Mouse (Mus musculus) spleen, adult 18-20 months (tissue): ENCODE measurements around the gene Gm37419.

Experiments
- DNase-seq, 2 experiments: peaks; one replicate each; pipeline ENCODE4 v3.0.0; 2022; ENCODE audit warnings: mixed read lengths in 2 of 2

Gene Gm37419

GRCm38 (mm10) chr16:23997228-23997627, 8.9 kb downstream of the Gm37419 start:
- DNase-seq, result no peak

DNA sequence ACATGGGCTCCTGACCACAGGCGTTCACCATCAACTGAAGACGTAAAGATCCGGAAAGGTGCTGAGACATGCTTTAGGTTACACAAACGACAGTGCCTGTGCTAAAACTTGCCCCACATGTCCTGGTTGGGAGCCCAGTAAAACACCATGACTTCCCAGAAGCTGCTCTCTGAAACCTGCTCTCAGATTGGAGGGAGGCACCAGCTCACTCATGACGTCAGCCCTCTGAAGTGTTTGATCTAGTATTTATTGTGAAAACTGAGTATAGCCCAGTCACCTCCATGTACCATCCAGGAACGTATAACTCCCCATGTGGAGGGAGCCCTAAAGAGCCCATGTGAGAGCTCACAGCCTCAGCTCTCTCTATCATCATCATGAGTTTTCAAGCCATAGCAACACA, 9.6 kb downstream of the Gm37419 start:
- no peak for DNase-seq

DNA sequence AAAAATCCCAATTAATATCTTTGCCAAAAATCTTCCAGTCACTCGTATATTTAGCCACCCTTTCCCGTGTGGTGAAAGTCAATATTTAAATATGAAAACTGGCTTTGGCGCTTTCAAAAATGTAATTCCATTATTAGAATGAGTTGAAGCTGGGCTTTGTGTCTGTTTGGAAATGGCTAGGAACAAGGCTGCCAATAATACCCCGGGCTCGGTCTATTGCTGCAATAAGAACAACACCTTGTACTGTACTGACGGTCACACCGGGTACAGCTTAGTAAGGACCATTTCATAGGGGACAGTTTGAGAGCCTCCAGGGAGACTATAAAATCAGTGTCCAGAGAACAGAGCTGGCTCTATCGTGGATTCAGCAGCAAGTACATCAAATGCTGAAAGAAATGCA, 17.6 kb downstream of the Gm37419 start:
- DNase-seq, result no peak

- no peak for DNase-seq
Observed at GRCm38 (mm10) chr16:24009891-24010290, 21.6 kb downstream of the Gm37419 start.

- no peak for DNase-seq
Observed at GRCm38 (mm10) chr16:24011306-24011705, 23.0 kb downstream of the Gm37419 start.

DNA sequence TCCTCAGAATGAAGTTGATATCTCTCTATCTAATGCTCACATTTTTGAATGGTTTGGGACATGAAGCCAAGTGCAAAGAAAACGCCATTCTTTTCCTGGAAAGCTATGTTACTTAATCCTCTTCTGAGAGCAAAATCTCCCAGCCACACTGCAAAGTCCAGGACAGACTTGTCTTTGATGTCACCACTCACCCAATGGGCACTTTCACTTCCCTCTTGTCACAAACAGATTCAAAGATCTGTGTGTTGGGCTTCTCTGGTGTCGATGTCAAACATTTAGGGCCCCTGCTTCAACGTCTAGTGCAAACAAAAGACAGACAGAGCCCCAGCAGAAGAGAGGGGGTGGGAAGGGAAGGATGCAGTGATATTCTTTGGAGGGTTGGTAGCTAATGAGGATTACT, 23.8 kb downstream of the Gm37419 start:
- DNase-seq, result peak in 1 of 2 experiments; percentile 16

DNA sequence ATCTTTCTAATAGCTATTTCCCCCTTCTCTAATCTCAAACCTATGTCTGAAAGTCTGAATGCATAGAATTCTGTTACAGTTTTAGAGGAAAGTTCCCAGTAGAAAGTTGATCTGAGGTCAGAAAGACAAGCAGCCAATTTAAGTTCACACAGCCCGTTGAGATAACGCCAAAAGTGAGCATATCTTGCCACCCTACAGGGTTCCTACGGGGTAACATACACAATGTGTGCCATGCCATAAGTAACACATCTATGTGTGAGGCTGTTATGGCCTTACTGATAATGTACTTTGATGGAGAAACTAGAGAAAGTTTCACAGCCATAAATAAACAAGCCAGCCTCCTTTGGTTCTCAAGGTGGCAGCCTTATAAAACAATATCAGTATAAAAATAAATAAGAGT, 26.1 kb downstream of the Gm37419 start:
- no peak for DNase-seq

DNA sequence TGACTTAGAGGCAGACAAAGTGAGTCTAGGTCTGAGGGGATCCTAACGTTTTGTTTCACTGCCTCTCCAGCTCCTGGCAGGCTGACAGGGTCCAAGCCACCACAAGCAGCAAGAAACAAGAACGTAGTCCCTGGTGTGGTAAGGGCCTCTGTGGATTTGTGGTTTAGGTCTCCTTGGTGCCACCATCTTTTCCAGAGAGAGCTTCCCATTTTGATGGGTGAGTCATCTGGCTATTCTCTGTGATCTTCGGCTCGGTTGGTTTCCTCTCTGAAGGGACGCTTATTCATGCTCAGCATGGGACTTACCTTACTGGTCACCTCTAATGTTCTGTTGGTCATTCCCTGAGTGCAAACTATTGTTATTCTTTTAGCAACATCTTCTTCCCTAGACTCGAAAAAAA, 28.0 kb downstream of the Gm37419 start:
- no peak for DNase-seq

DNA sequence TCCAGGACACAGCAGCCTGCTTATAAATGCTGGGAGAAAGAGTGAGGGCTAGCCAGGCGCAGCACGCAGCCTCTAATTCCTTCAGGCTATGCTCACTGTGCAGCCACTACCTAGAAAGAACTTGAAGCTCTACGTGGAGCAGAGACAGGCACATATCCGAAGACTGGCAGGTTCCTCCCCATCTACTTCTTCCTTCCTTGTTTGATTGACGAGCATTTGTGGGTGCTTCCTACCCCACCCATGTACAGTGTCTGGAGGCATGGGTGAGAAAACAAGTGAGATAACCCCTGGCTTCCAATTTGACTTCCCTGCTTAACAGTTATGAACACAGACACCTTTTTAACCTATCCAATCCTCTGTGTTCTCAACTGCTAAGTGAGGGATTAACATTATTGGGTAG, 28.5 kb downstream of the Gm37419 start:
- no peak for DNase-seq

DNA sequence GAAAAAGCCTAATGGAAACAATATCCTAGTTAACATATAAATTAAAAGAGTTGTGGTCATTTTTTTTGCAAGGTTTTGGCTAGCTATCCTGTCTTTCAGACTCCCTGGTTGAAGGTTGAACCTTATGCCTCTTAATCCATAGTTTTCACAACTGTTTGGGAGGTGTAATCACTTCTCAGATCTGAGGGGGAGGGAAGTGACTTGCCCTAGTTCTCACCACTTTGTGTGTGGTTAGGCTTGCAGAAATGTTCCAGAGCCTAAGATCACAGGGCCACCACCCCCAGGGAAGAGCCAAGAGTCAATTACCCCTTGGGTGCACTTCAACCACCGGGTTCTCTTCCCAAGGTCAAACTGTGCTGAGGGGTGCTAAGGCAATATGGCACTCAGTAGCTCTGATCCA, 33.4 kb downstream of the Gm37419 start:
- DNase-seq, result no peak

DNA sequence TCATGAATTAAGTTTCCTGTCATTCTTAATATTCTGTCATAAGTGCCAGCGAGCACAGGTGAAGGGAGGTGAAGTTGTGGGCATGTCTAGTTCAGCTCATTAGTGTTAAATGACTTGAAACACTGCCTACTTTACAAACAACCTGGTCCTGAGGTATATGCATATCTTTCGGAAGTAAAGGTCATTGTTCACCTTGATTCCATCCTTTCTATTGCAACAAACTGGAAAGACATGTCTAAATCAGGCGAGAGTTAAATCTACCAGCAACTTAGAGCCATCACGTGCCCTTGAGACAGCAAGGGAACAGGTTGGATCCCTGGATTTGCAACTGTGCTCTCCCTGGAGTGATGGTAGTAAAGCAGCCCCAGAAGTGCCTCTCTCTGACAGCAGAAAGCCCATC, 34.3 kb downstream of the Gm37419 start:
- DNase-seq, result no peak

GRCm38 (mm10) chr16:24025442-24025841, 37.2 kb downstream of the Gm37419 start:
- DNase-seq, result no peak

GRCm38 (mm10) chr16:24029965-24030672, 41.8 kb downstream of the Gm37419 start:
- no peak for DNase-seq

- DNase-seq, result no peak
Observed at GRCm38 (mm10) chr16:24033259-24033658, 45.0 kb downstream of the Gm37419 start.

- DNase-seq, result no peak
Observed at GRCm38 (mm10) chr16:24034450-24034849, 46.2 kb downstream of the Gm37419 start.

DNA sequence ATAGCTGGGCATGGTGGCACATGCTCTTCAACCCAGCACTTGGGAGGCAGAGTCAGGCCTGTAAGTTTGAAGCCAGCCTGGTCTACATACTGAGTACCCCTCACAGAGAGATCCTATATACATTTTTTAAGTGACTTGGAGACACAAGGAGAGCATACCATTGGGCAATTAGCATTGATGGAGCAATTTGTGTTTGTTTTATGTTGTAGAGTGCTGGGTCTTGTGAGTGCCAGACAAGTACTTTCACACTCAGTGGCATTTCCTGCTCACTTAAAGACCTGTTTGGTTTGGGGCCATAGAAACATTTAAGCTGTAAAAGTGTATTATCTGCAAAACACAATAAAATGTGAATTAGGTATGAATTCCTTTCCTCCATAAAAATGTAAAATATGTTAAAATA, 47.5 kb downstream of the Gm37419 start:
- DNase-seq, result no peak

DNA sequence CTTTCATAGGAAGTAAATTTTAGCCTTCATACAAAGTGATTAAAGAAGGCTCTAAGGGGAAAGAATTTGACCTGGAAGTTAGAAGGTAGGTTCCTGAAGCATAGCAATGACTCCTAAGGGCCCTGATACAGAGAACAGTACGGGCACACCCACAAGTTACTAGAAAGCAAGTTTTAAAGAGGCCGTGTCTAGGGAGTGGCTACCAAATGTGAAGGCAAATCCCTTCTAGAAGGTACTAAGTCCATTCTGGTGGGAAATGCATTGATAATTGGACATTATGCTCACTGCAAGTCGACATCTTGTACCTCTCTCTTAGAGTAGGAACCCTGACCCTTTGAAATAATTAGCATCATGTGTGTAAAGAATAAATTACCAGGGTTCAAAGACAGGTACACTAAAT, 48.1 kb downstream of the Gm37419 start:
- DNase-seq, result no peak
